Mouse (Mus musculus) heart, postnatal 14 days (tissue): ENCODE measurements at regions not wholly inside any gene's neighbourhood (a gene's known extent, or its start where the extent isn't known, plus 50 kb on each side); places are given as distances from the start of the nearest gene placed in this dataset.

Experiments used
- DNase-seq, 2 experiments: peaks; one replicate each; pipeline ENCODE4 v3.0.0; 2021 to 2022
- intact Hi-C: fragments of 180-260 bp; cut with DNase I; formaldehyde crosslinking; loops from one replicate; pipeline ENCODE4 v1.15.1; 2025

GRCm38 (mm10) chr12:49945628-49946220 is 560.8 kb downstream of the Gm43517 start:
- intact Hi-C loops, result no loop called here
- no peak for DNase-seq

DNA sequence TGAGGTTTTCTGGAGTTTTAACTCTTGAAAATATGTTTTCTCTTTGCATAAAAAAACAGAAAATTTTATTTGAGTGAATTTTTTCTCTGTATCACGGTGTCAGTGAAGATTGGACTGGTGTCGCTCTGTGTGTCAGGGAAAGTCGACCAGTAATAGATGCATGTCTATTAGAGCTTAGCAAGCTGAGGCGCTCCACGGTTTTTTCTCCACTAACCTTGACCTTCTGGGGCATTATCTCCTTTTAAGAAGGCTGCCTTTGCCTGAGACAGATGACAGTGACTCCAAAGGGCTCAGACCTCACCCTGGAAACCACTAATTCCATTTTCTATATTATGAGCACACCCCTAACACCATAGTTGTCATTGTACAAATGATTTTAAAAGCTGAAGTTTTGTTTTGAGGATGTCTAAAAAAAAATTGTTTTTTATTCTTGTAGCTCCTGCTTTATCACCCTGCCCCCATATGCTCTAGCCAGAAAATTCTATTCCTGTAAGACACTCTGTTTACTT is 561.8 kb downstream of the Gm43517 start:
- intact Hi-C loops, result no loop called here
- DNase-seq, result no peak

- no peak for DNase-seq
- intact Hi-C loops, result no loop called here
Observed at GRCm38 (mm10) chr12:49950986-49951385, 566.0 kb downstream of the Gm43517 start.

- intact Hi-C loops, result no loop called here
- peak in 1 of 2 experiments; percentile 2 for DNase-seq
Observed at GRCm38 (mm10) chr12:49951821-49952220, 566.8 kb downstream of the Gm43517 start.

GRCm38 (mm10) chr12:49968072-49968471 is 583.1 kb downstream of the Gm43517 start:
- no peak for DNase-seq
- intact Hi-C loops, result no loop called here

- DNase-seq, result no peak
- intact Hi-C loops, result no loop called here
Observed at GRCm38 (mm10) chr12:49969546-49969945, 584.6 kb downstream of the Gm43517 start.

GRCm38 (mm10) chr12:49974591-49975323 is 589.8 kb downstream of the Gm43517 start:
- intact Hi-C loops, result no loop called here
- peak in 1 of 2 experiments; percentile 20 for DNase-seq

DNA sequence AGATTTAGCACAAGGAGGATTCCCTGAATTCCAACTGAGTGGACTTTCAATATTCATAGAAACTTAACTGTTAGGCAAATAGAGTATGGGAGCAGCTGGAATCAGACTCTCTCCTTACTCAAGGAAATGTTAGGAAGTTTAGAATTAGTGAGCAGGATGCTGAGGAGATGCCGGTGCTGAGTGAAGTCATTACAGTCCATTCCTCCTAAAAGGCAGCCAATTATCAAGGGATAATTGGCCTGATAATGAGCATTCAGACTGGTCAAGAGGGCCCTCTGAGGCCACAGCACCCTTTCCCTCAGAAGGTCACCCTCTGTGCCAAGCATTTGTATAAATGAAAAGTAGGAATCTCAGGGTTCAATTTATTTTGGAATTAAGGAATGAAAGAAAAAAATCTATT is 590.6 kb downstream of the Gm43517 start:
- no peak for DNase-seq
- intact Hi-C loops, result no loop called here

DNA sequence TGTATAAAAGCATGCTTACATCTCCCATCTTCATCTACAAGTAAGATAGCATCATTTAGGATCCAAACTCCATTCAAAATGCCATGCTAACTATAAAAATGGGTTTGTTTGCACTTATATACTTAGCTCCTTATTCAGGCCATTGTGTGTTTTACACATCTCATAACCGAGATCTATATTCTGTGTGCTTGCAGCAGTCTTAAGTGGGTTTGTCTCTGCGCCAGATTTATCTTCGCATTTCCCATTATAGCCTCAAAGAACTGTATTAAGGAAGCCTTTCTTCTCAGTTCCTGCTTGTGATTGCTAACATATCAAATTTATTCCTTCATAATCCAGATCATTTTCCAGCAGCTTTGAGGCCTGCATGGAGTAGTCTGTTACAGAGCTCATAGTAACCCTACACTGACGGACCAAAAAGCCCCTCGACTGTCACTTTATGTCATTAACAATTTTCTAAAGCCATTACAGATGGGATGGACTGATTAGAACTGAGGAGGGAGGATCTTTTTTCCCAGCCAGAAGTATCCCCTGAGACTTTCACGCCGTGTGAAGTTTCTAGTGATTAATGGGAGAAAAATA is 607.6 kb downstream of the Gm43517 start:
- no peak for DNase-seq
- intact Hi-C loops, result no loop called here

- intact Hi-C loops, result no loop called here
- DNase-seq, result no peak
Observed at GRCm38 (mm10) chr12:50038808-50039374, 610.0 kb downstream of the Prkd1 start.

DNA sequence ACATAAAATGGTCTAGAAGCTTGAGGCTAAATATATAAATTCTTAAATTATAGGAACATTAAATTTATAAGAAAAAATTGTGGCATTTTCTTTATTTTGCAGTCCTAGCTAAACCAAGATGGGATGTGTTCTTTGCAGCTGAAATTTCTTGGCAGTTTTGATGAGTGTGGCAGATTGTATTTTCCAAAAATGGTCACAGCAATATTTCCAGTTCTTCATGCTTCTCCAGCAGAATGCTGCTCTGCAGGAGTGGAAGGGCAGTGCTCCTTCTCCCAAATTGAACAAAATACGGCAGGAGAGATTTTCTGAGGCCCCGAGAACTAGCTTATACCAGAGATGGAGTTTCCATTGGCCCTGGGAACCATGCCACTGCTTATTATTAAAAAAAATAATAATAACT is 587.6 kb downstream of the Prkd1 start:
- DNase-seq, result no peak

DNA sequence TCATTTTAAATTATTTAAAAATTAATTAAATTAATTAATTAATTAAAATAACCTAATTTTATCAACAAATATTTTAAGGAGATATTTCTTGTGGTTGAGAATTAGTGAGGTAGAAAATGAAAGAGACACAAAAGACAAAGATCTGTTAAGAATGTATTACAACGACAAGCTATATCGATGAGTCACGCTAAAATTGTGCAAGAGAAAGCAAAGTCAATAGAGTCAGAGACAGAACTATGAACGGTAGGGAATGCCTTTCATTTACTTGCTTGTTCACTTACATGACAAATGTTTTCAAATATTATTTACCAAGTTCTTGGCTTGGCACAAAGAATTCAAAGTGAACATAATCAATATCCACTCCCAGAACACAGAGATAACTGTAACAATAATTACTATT is 582.5 kb downstream of the Prkd1 start:
- intact Hi-C loops, result no loop called here
- no peak for DNase-seq

More for the DNA sequence above, 587.6 kb downstream of the Prkd1 start:
- intact Hi-C loops, result no loop called here

DNA sequence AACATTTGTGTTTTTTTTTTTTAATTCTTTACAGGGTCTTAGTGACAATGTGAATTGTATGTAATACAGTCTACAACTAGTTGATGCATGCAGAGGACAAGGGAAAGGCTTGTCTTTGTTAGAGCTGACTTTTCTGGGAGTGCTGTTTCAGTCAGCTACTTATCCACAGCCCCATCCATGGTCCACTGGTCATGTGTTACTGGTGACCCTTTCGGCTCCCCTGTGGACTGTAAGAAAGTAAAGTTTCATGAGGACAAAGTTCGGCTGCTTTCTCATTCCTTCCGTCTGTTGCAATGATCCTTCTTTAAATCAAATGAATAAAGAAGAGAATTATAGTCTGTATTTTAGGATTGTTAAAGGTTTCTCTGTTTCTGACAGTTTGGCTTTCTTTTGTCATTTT is 577.1 kb downstream of the Prkd1 start:
- no peak for DNase-seq
- intact Hi-C loops, result no loop called here

DNA sequence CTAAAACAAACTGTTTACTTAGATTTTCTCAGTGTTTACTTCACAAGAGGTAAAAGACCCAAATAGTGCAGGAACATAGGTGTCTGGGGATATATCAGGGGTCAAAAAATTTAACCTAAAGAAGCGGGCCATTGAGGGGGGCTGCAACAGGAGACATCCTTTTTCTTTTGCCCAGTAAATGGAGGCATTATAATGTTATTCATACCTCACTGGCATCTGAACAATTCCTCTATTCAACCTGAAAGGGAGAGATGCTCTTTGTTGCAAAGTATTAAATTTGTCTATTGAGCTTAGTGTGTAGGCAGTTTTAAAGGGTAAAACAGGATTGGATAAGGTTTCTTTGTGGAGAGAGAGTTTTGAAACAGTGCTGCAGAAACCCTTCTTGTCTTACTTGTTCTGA is 576.5 kb downstream of the Prkd1 start:
- no peak for DNase-seq
- intact Hi-C loops, result no loop called here

GRCm38 (mm10) chr12:50073684-50074083 is 575.2 kb downstream of the Prkd1 start:
- intact Hi-C loops, result no loop called here
- DNase-seq, result no peak

- no peak for DNase-seq
- intact Hi-C loops, result no loop called here
Observed at GRCm38 (mm10) chr12:50081157-50081556, 567.7 kb downstream of the Prkd1 start.

- no peak for DNase-seq
- intact Hi-C loops, result no loop called here
Observed at GRCm38 (mm10) chr12:50081571-50081970, 567.3 kb downstream of the Prkd1 start.

- intact Hi-C loops, result no loop called here
- DNase-seq, result no peak
Observed at GRCm38 (mm10) chr12:50084517-50084916, 564.4 kb downstream of the Prkd1 start.

GRCm38 (mm10) chr12:50111246-50112044 is 537.5 kb downstream of the Prkd1 start:
- intact Hi-C loops, result no loop called here
- DNase-seq, result no peak

DNA sequence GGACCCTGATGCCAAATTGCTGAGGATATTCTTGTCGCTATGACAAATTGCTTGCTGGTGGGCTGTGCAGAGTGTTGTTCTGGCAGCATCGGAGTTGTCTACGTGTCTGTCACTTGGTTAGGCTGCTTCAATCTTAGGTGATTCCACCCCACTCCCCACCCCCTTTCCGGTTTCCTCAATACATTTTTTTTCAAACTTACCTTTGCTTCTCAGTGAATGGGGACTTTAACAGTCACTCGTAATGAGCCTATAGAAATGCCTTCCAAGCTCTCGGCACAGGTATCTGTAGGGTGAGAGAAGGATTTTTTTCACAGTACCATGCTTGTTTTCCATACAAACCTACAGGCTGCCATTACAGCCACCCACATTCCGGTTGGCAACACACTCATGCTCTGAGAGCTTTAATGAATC is 536.8 kb downstream of the Prkd1 start:
- intact Hi-C loops, result no loop called here
- DNase-seq, result no peak

- intact Hi-C loops, result no loop called here
- no peak for DNase-seq
Observed at GRCm38 (mm10) chr12:50115855-50116254, 533.0 kb downstream of the Prkd1 start.
